Mouse (Mus musculus): ENCODE measurements around the gene Hoga1.

Gene Hoga1

GRCm38 (mm10) chr19:42022542-42022848 lies 22.9 kb upstream of the Hoga1 start:
- DNase-seq, result no peak

GRCm38 (mm10) chr19:42026158-42026557 lies 19.3 kb upstream of the Hoga1 start:
- DNase-seq, result peak; percentile 35 to 45

GRCm38 (mm10) chr19:42031112-42031511 lies 14.3 kb upstream of the Hoga1 start:
- DNase-seq, result no peak

GRCm38 (mm10) chr19:42033611-42034010 lies 11.8 kb upstream of the Hoga1 start:
- DNase-seq, result no peak

- no peak for DNase-seq
Observed at GRCm38 (mm10) chr19:42034146-42034775, 11.1 kb upstream of the Hoga1 start.

- no peak for DNase-seq
Observed at GRCm38 (mm10) chr19:42034881-42035455, 10.4 kb upstream of the Hoga1 start.

GRCm38 (mm10) chr19:42035456-42036248 lies 9.8 kb upstream of the Hoga1 start, which contains the start of gene Ankrd2:
TSS of gene Ankrd2 (plus strand) at chr19:42036000.
- peak; percentile 59 to 65 for DNase-seq

- DNase-seq, result no peak
Observed at GRCm38 (mm10) chr19:42036357-42036756, 9.1 kb upstream of the Hoga1 start.

- DNase-seq, result no peak
Observed at GRCm38 (mm10) chr19:42037167-42037702, 8.2 kb upstream of the Hoga1 start.

- no peak for DNase-seq
Observed at GRCm38 (mm10) chr19:42038310-42038709, 7.1 kb upstream of the Hoga1 start.

GRCm38 (mm10) chr19:42043988-42044387 lies 1.4 kb upstream of the Hoga1 start:
- DNase-seq, result no peak

GRCm38 (mm10) chr19:42050251-42050650 lies 4.8 kb downstream of the Hoga1 start:
- no peak for DNase-seq

- DNase-seq, result no peak
Observed at GRCm38 (mm10) chr19:42051351-42051750, 5.9 kb downstream of the Hoga1 start.

- no peak for DNase-seq
Observed at GRCm38 (mm10) chr19:42051948-42052347, 6.5 kb downstream of the Hoga1 start, which contains the start of gene 4933411K16Rik. TSS of gene 4933411K16Rik (plus strand) at chr19:42052248.

GRCm38 (mm10) chr19:42054255-42054654 lies 8.8 kb downstream of the Hoga1 start:
- no peak for DNase-seq

- DNase-seq, result no peak
Observed at GRCm38 (mm10) chr19:42055881-42056280, 10.5 kb downstream of the Hoga1 start.

GRCm38 (mm10) chr19:42056719-42057409 lies 11.5 kb downstream of the Hoga1 start:
- no peak for DNase-seq

GRCm38 (mm10) chr19:42058426-42058825 lies 13.0 kb downstream of the Hoga1 start:
- no peak for DNase-seq

- no peak for DNase-seq
Observed at GRCm38 (mm10) chr19:42061443-42061842, 16.0 kb downstream of the Hoga1 start.

- DNase-seq, result no peak
Observed at GRCm38 (mm10) chr19:42068441-42069240, 23.2 kb downstream of the Hoga1 start.

- DNase-seq, result no peak
Observed at GRCm38 (mm10) chr19:42069241-42069525, 23.8 kb downstream of the Hoga1 start.

- no peak for DNase-seq
Observed at GRCm38 (mm10) chr19:42071221-42071620, 25.8 kb downstream of the Hoga1 start.
